Mouse (Mus musculus) kidney, postnatal 0 days (tissue): ENCODE data around the gene Slc9a6. TPM values are rescaled to one million over a fixed set of nuclear protein-coding genes. Genes with fewer than 3 reads are reported as not detected.

ENCODE experiments used
- ATAC-seq: fragments of 200-750 bp; cut with Nextera tagmentation; replicated peaks from 2 replicates; pipeline ENCODE4 v1.8.0; 2017; ENCODE audit warnings: low read depth, moderate number of reproducible peaks, moderate TSS enrichment, moderate library complexity; ENCODE audit not compliant: low FRiP score
- DNase-seq: peaks from one replicate; pipeline ENCODE4 v3.0.0-alpha.2; 2016; ENCODE audit warnings: low spot score
- H3K27ac ChIP-seq: fragments of 300-500 bp; sonication (generic); 2 replicates; pipeline ENCODE4 v1.5.1; 2014; ENCODE audit warnings: mild to moderate bottlenecking
- H3K27me3 ChIP-seq: fragments of 300-500 bp; sonication (generic); 2 replicates; pipeline ENCODE4 v1.6.1; 2014; ENCODE audit warnings: low read length, mixed read lengths; ENCODE audit not compliant: insufficient read depth
- H3K36me3 ChIP-seq: fragments of 300-500 bp; sonication (generic); 2 replicates; pipeline ENCODE4 v1.6.1; 2014; ENCODE audit warnings: low read length, mixed read lengths; ENCODE audit not compliant: insufficient read depth
- H3K4me1 ChIP-seq: fragments of 300-500 bp; sonication (generic); replicated peaks from 2 replicates; pipeline ENCODE4 v1.6.1; 2014; ENCODE audit warnings: antibody characterized with exemption, low read length, mixed read lengths; ENCODE audit not compliant: insufficient read depth
- H3K4me2 ChIP-seq: fragments of 300-500 bp; sonication (generic); 2 replicates; pipeline ENCODE4 v1.6.1; 2014; ENCODE audit warnings: mild to moderate bottlenecking, low read length, moderate library complexity, mixed read lengths
- H3K4me3 ChIP-seq: fragments of 300-500 bp; sonication (generic); replicated peaks from 2 replicates; pipeline ENCODE4 v1.5.1; 2014; ENCODE audit warnings: low read depth, low read length
- H3K9ac ChIP-seq: fragments of 300-500 bp; sonication (generic); 2 replicates; pipeline ENCODE4 v1.6.1; 2014; ENCODE audit warnings: low read depth, low read length
- H3K9me3 ChIP-seq: fragments of 300-500 bp; sonication (generic); replicated peaks from 2 replicates; pipeline ENCODE4 v1.6.1; 2016; ENCODE audit warnings: low read length, inconsistent platforms, mixed read lengths
- CTCF ChIP-seq: IDR thresholded peaks from 2 replicates; pipeline ENCODE4 v1.5.1; 2016; ENCODE audit warnings: antibody characterized with exemption, low read depth, mild to moderate bottlenecking, moderate library complexity
- WGBS: fragments of 180-500 bp; shearing (Covaris S2); extraction: QIAGEN DNeasy Blood & Tissue Kit; methylation state at CpG from one replicate; pipeline ENCODE4 v1.1.7; 2014; 5-methylcytosine and 5-hydroxymethylcytosine counted together
- polyA plus RNA-seq: library from polyadenylated mRNA; unstranded; fragments of >200 nt; fragmentation: Nextera tagmentation; extraction: Ambion mirVana; gene quantifications from 2 replicates; pipeline ENCODE4 v1.2.1, GENCODE M21; 2015

Gene Slc9a6
- polyA plus RNA-seq, 1 experiment from 2014 or later = 11.1 TPM

GRCm38 (mm10) chrX:56649549-56650354 is 40.2 kb downstream of the Slc9a6 start:
- no peaks in the 10 kb centered on the region for H3K36me3 ChIP-seq
- DNase-seq (peak; percentile 65), ATAC-seq (no peak)
- no peak overlapping the region for H3K27ac ChIP-seq
- no peak overlapping the region for H3K4me2 ChIP-seq
- peak; percentile 72 for TF ChIP-seq CTCF
- H3K9me3 ChIP-seq = no peaks in the 10 kb centered on the region
- no peaks in the 10 kb centered on the region for H3K4me1 ChIP-seq
- no peaks in the 10 kb centered on the region for H3K27me3 ChIP-seq
- no peak overlapping the region for H3K4me3 ChIP-seq
- WGBS = 63% methylated on average over 7 of the region's 7 CpGs
- H3K9ac ChIP-seq = no peak overlapping the region

- H3K27ac ChIP-seq = no peak overlapping the region
- no peak for TF ChIP-seq CTCF
- no peak overlapping the region for H3K4me2 ChIP-seq
- H3K36me3 ChIP-seq = no peaks in the 10 kb centered on the region
- 84% methylated on average over 2 of the region's 2 CpGs for WGBS
- ATAC-seq = no peak
- H3K9ac ChIP-seq = no peak overlapping the region
- H3K9me3 ChIP-seq = no peaks in the 10 kb centered on the region
- DNase-seq = no peak
- no peaks in the 10 kb centered on the region for H3K27me3 ChIP-seq
- H3K4me3 ChIP-seq = no peak overlapping the region
- no peaks in the 10 kb centered on the region for H3K4me1 ChIP-seq
Measured at GRCm38 (mm10) chrX:56650355-56650652, 40.7 kb downstream of the Slc9a6 start.

- no peak overlapping the region for H3K27ac ChIP-seq
- no peak overlapping the region for H3K4me3 ChIP-seq
- no peaks in the 10 kb centered on the region for H3K9me3 ChIP-seq
- H3K27me3 ChIP-seq = no peaks in the 10 kb centered on the region
- ATAC-seq = peak; percentile 66; the same call in 1 of the 2 replicates
- H3K4me1 ChIP-seq = no peaks in the 10 kb centered on the region
- H3K9ac ChIP-seq = no peak overlapping the region
- no peak for DNase-seq
- H3K36me3 ChIP-seq = no peaks in the 10 kb centered on the region
- WGBS = 68% methylated on average over 6 of the region's 6 CpGs
- TF ChIP-seq CTCF = no peak
- no peak overlapping the region for H3K4me2 ChIP-seq
Measured at GRCm38 (mm10) chrX:56650885-56651284, 41.3 kb downstream of the Slc9a6 start.

- H3K9me3 ChIP-seq = no peaks in the 10 kb centered on the region
Measured at GRCm38 (mm10) chrX:56651738-56652137, 42.2 kb downstream of the Slc9a6 start.

GRCm38 (mm10) chrX:56655686-56656085 is 46.1 kb downstream of the Slc9a6 start:
- Histone ChIP-seq H3K4me3 (no peak overlapping the region), H3K4me2 (no peak overlapping the region), H3K27ac (no peak overlapping the region), H3K36me3 (no peaks in the 10 kb centered on the region), H3K9me3 (no peaks in the 10 kb centered on the region), H3K4me1 (no peaks in the 10 kb centered on the region), H3K9ac (no peak overlapping the region), H3K27me3 (no peaks in the 10 kb centered on the region)
- 60% methylated on average over 2 of the region's 2 CpGs for WGBS
- TF ChIP-seq CTCF = no peak
- ATAC-seq (no peak), DNase-seq (no peak)

More at GRCm38 (mm10) chrX:56651738-56652137, 42.2 kb downstream of the Slc9a6 start:
- Histone ChIP-seq H3K36me3 (no peaks in the 10 kb centered on the region), H3K27ac (no peak overlapping the region), H3K9ac (no peak overlapping the region), H3K4me1 (no peaks in the 10 kb centered on the region), H3K4me2 (no peak overlapping the region), H3K27me3 (no peaks in the 10 kb centered on the region), H3K4me3 (no peak overlapping the region)
- 66% methylated on average over 7 of the region's 7 CpGs for WGBS
- TF ChIP-seq CTCF = no peak
- no peak for ATAC-seq
- DNase-seq = peak; percentile 29

- no peak for TF ChIP-seq CTCF
- Histone ChIP-seq H3K9me3 (no peaks in the 10 kb centered on the region), H3K27me3 (no peaks in the 10 kb centered on the region), H3K4me3 (no peak overlapping the region), H3K9ac (no peak overlapping the region), H3K4me2 (no peak overlapping the region), H3K36me3 (no peaks in the 10 kb centered on the region), H3K4me1 (no peaks in the 10 kb centered on the region), H3K27ac (no peak overlapping the region)
- ATAC-seq (no peak), DNase-seq (no peak)
- 80% methylated on average over 2 of the region's 2 CpGs for WGBS
Measured at GRCm38 (mm10) chrX:56659286-56659685, 49.7 kb downstream of the Slc9a6 start.

- no peak overlapping the region for H3K27ac ChIP-seq
- no peaks in the 10 kb centered on the region for H3K9me3 ChIP-seq
- no peak overlapping the region for H3K9ac ChIP-seq
- H3K4me3 ChIP-seq = no peak overlapping the region
- no peaks in the 10 kb centered on the region for H3K36me3 ChIP-seq
- no peak for ATAC-seq
- 92% methylated on average over 12 of the region's 12 CpGs for WGBS
- no peaks in the 10 kb centered on the region for H3K4me1 ChIP-seq
- no peaks in the 10 kb centered on the region for H3K27me3 ChIP-seq
- no peak overlapping the region for H3K4me2 ChIP-seq
- no peak for DNase-seq
- TF ChIP-seq CTCF = no peak
Measured at GRCm38 (mm10) chrX:56661143-56661542, 51.6 kb downstream of the Slc9a6 start.
